Mouse (Mus musculus) ES-Bruce4 (cell line): ENCODE data around the gene Rhbdd1.

ENCODE experiments used
- CTCF ChIP-seq: IDR thresholded peaks from one replicate; pipeline ENCODE4 v1.8.1; 2011; ENCODE audit warnings: low read depth, low read length
- POLR2A ChIP-seq: IDR thresholded peaks from one replicate; pipeline ENCODE4 v1.8.1; 2011; ENCODE audit warnings: low read length; ENCODE audit not compliant: insufficient read depth

DNA sequence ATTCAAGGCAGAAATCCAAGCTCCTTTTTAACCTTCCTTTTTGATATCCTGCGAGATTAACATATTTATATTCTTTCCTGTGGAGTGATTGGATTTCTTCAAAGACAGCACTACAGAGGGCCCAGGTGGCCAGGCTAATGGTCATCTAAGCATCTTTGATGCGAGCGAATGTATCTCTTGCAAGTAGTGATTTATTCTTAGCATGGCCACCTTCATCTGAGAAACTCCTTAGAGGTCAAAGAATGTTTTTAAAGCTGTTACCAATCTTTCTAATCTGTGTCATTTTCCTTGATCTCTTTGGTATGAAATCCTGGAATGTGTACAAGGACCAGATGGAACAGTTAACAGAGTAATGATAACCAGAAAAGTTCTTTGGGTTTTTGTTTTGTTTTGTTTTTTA, 59.2 kb downstream of the Rhbdd1 start:
- no peak for TF ChIP-seq POLR2A
- TF ChIP-seq CTCF: no peak
